Mouse (Mus musculus) heart, adult 2 months (tissue): ENCODE data around the gene Cbll1. TPM values are rescaled to one million over a fixed set of nuclear protein-coding genes. Genes with fewer than 3 reads are reported as not detected.

Experiments
- DNase-seq, 2 experiments: peaks; one replicate each; pipeline ENCODE4 v3.0.0; 2021
- H3K27ac ChIP-seq: fragments of 200-600 bp; 2 replicates; pipeline ENCODE4 v1.8.1; 2022
- H3K27me3 ChIP-seq: fragments of 200-500 bp; 2 replicates; pipeline ENCODE4 v1.6.1; 2012; ENCODE audit warnings: mild to moderate bottlenecking, low read length, inconsistent platforms, mixed read lengths; ENCODE audit not compliant: control insufficient read depth, insufficient read depth
- H3K36me3 ChIP-seq: fragments of 200-500 bp; 2 replicates; pipeline ENCODE4 v1.6.1; 2012; ENCODE audit warnings: low read length, inconsistent platforms; ENCODE audit not compliant: control insufficient read depth, insufficient read depth
- H3K4me1 ChIP-seq: fragments of 200-500 bp; 2 replicates; pipeline ENCODE4 v1.6.1; 2011; ENCODE audit warnings: low read length; ENCODE audit not compliant: control insufficient read depth, insufficient read depth
- H3K4me3 ChIP-seq: fragments of 200-600 bp; 2 replicates; pipeline ENCODE4 v1.8.1; 2022
- H3K79me2 ChIP-seq: fragments of 200-500 bp; replicated peaks from 2 replicates; pipeline ENCODE4 v1.6.1; 2012; ENCODE audit warnings: mild to moderate bottlenecking, inconsistent platforms, low read length, moderate library complexity, mixed read lengths; ENCODE audit not compliant: control insufficient read depth, insufficient read depth
- H3K9ac ChIP-seq: fragments of 200-500 bp; 2 replicates; pipeline ENCODE4 v1.6.1; 2012; ENCODE audit warnings: low read depth, mild to moderate bottlenecking, control low read depth, inconsistent platforms, low read length, mixed read lengths
- CTCF ChIP-seq: fragments of 200-600 bp; IDR thresholded peaks from 2 replicates; pipeline ENCODE4 v1.8.1; 2022; ENCODE audit warnings: antibody characterized with exemption, mild to moderate bottlenecking, moderate library complexity
- EP300 ChIP-seq: fragments of 200-500 bp; IDR thresholded peaks from 2 replicates; pipeline ENCODE4 v1.6.1; 2011; ENCODE audit warnings: low read depth, low read length, control low read depth; ENCODE audit not compliant: insufficient read depth
- POLR2A ChIP-seq: fragments of 200-500 bp; IDR thresholded peaks from 2 replicates; pipeline ENCODE4 v1.6.1; 2011; ENCODE audit warnings: mild to moderate bottlenecking, low read depth, low read length, control low read depth; ENCODE audit not compliant: insufficient read depth
- WGBS: fragments of 180-500 bp; shearing (Covaris S2); methylation state at CpG from one replicate; pipeline ENCODE4 v1.1.7; 2018; 5-methylcytosine and 5-hydroxymethylcytosine counted together
- intact Hi-C: fragments of 180-260 bp; cut with DNase I; formaldehyde crosslinking; loops from one replicate; pipeline ENCODE4 v1.15.1; 2025
- polyA plus RNA-seq: library from polyadenylated mRNA; depleted of rRNA; stranded (reverse); fragments of >200 nt; gene quantifications from 2 replicates; pipeline ENCODE4 v1.2.3, GENCODE M21; 2012
- total RNA-seq, 2 experiments: library from RNA; stranded (reverse); gene quantifications; 2 replicates each; pipeline ENCODE4 v1.2.3; 2021

Cbll1 gene
- total and polyA plus RNA-seq, 3 experiments = 4.6 to 11.1 (median 11.1) TPM

- no peaks in the 10 kb centered on the region for H3K36me3 ChIP-seq
- TF ChIP-seq CTCF (no peak), POLR2A (no peak), EP300 (no peak)
- no peak overlapping the region for H3K4me3 ChIP-seq
- WGBS = 51% methylated on average over 6 of the region's 6 CpGs
- H3K79me2 ChIP-seq = no peaks in the 10 kb centered on the region
- H3K27ac ChIP-seq = no peak overlapping the region
- no peaks in the 10 kb centered on the region for H3K4me1 ChIP-seq
- intact Hi-C loops = no loop called here
- no peak for DNase-seq
- no peaks in the 10 kb centered on the region for H3K27me3 ChIP-seq
- no peak overlapping the region for H3K9ac ChIP-seq
Observed at GRCm38 (mm10) chr12:31513724-31514503, 14.5 kb upstream of the Cbll1 start.

DNA sequence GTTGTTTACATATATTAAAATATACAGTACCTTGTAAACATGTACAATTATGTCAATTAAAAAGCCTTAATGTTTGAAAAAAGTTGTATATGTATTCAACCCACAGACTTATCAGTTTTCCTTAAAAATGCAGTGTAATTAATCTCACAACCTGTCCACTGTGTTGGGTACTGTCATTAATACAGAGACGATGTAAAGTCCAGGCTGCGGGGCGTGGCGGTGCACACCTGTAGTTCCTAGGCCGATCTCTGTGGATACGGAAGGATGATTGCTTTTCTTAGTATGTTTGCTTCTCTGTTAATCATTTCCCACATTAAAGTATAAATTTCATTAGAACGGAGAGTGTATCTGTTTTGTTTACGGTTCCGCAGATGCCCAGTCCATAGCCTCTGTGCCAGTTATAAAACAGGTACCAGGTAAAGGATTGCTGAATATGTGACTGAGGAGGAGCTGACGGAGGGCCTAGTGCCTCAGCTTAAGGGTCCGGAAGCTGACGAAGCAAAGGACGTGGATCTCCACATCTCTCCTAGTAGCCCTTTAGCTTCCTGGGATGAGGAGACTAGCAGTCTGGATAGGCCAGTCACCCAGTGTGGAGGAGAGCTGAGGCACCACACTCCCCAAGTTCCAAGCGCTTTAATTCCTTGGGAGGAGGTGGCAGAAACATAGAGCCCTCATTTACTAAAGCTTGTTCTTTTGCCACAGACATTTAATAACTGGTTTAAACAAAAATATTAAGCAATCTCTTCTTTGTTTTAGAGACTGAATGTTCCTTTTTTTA, 13.4 kb upstream of the Cbll1 start:
- Histone ChIP-seq H3K36me3 (no peaks in the 10 kb centered on the region), H3K4me1 (no peaks in the 10 kb centered on the region), H3K27me3 (no peaks in the 10 kb centered on the region), H3K79me2 (no peaks in the 10 kb centered on the region), H3K9ac (no peak overlapping the region), H3K4me3 (no peak overlapping the region), H3K27ac (no peak overlapping the region)
- TF ChIP-seq EP300 (no peak), POLR2A (no peak), CTCF (no peak)
- 92% methylated on average over 14 of the region's 14 CpGs for WGBS
- no peak for DNase-seq
- intact Hi-C loops = no loop called here

DNA sequence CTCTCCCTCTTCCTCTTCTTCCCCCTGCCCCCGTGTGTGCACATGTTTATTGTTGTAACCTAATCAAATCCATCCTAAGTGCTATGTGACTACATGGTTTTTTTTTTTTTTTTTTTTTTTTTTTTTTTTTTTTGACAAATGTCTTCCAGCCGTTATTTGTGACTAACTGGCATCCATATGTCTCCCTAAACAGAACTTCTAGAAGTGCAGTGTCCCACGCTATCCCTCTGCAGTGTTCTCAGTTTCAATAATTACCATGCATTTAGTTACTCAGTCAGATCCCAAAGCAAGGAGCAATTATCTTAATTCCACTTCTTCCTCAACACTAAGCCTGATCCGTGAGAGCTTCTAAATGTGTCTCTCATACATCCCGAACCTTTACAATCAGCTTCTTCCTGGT, 11.8 kb upstream of the Cbll1 start:
- DNase-seq = no peak
- H3K27ac ChIP-seq = no peak overlapping the region
- no peaks in the 10 kb centered on the region for H3K36me3 ChIP-seq
- TF ChIP-seq EP300 (no peak), CTCF (no peak), POLR2A (no peak)
- no peak overlapping the region for H3K4me3 ChIP-seq
- no peaks in the 10 kb centered on the region for H3K4me1 ChIP-seq
- intact Hi-C loops = no loop called here
- H3K9ac ChIP-seq = no peak overlapping the region
- WGBS = 38% methylated on average over 5 of the region's 5 CpGs
- no peaks in the 10 kb centered on the region for H3K79me2 ChIP-seq
- no peaks in the 10 kb centered on the region for H3K27me3 ChIP-seq

- Histone ChIP-seq H3K79me2 (no peaks in the 10 kb centered on the region), H3K27me3 (no peaks in the 10 kb centered on the region), H3K27ac (no peak overlapping the region), H3K4me1 (no peaks in the 10 kb centered on the region), H3K36me3 (no peaks in the 10 kb centered on the region), H3K4me3 (no peak overlapping the region), H3K9ac (no peak overlapping the region)
- 73% methylated on average over 6 of the region's 6 CpGs for WGBS
- DNase-seq = no peak
- intact Hi-C loops = loop anchor here (1.0 kb wide), 1 partner anchor 211 kb away; no protein-coding TSS in a partner anchor
- no peak for TF ChIP-seq CTCF
- no peak for TF ChIP-seq POLR2A
- TF ChIP-seq EP300 = no peak
Observed at GRCm38 (mm10) chr12:31508496-31508895, 9.1 kb upstream of the Cbll1 start.

- 38% methylated on average over 6 of the region's 6 CpGs for WGBS
- Histone ChIP-seq H3K36me3 (no peaks in the 10 kb centered on the region), H3K4me3 (no peak overlapping the region), H3K79me2 (no peaks in the 10 kb centered on the region), H3K27me3 (no peaks in the 10 kb centered on the region), H3K27ac (no peak overlapping the region), H3K9ac (no peak overlapping the region), H3K4me1 (no peaks in the 10 kb centered on the region)
- no peak for DNase-seq
- intact Hi-C loops = loop anchor here (1.0 kb wide), 1 partner anchor 211 kb away; no protein-coding TSS in a partner anchor
- TF ChIP-seq POLR2A (no peak), CTCF (peak; percentile 76)
Observed at GRCm38 (mm10) chr12:31507718-31508364, 8.4 kb upstream of the Cbll1 start.
